Mouse (Mus musculus) E14TG2a.4 (cell line): ENCODE data around the gene Wdr43.

ENCODE experiments used
- CTCF ChIP-seq: conservative IDR thresholded peaks from 2 replicates; pipeline ENCODE4 v1.5.1; 2014; ENCODE audit warnings: low read length
- NANOG ChIP-seq: IDR thresholded peaks from 2 replicates; pipeline ENCODE4 v1.6.1; 2014; ENCODE audit warnings: borderline replicate concordance, low read length, mixed read lengths
- POU5F1 ChIP-seq: IDR thresholded peaks from 2 replicates; pipeline ENCODE4 v1.6.1; 2014; ENCODE audit warnings: low read length, borderline replicate concordance

- TF ChIP-seq CTCF: no peak
- no peak for TF ChIP-seq POU5F1
- no peak for TF ChIP-seq NANOG
Observed at GRCm38 (mm10) chr17:71693313-71693712, 77.6 kb downstream of the Wdr43 start.
